Mouse (Mus musculus) bone marrow macrophage, adult 2 months (primary cell): ENCODE results near the gene Dclre1a.

Experiments used
- CTCF ChIP-seq: IDR thresholded peaks from 2 replicates; pipeline ENCODE4 v1.5.1; 2012; ENCODE audit warnings: low read depth, mild to moderate bottlenecking, low read length, moderate library complexity
- POLR2A ChIP-seq: IDR thresholded peaks from 2 replicates; pipeline ENCODE4 v1.6.1; 2012; ENCODE audit warnings: mild to moderate bottlenecking, low read depth, low read length, borderline replicate concordance

DNA sequence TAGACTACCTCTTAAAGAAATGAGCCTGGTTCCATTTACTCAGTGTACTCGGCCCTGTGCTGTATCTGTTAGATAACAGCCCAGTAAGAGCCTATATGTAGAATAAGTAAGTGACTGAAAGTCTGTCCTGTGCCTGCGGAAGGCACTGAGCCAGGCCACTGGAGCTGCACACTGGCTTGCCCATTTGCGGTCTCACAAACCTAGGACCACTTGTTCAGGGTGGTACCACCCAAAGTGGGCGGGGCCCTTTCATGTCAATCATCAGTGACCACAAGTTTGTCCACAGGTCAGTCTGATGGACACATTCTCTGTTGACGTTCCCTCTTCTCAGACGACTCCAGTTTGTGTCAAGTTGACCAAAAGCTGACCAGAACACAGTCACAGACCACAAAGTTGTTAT is 41.0 kb upstream of the Dclre1a start:
- no peak for TF ChIP-seq CTCF
- TF ChIP-seq POLR2A = no peak
